ENCODE assay signal across 31 mouse cellular contexts in the genomic region with DNA sequence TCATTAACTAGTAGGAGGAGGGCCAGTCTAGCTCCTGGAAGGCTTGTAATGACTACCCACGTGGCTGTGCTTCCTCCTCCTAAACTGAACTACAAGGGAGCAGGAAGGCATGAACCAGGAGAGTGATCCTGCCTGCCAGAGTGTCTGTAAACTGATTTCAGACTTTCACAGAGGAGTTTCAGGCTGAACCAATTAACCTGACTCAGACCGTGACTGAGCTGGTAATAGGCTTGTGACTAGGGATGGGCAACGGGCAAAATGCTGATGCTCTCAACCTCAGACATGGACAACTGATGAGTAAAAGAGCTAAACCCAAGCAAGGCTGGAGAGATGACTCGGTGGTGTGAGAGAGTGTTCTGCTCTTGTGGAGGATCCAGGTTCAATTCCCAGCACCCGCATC. TPM values are rescaled to one million over a fixed set of nuclear protein-coding genes. Genes with fewer than 3 reads are reported as not detected.
A peak's percentile ranks its signal among the peaks of the same experiment; 100 is the strongest.
DNase-seq lines count a peak whose midpoint lies in the region; ATAC-seq and TF ChIP-seq lines count a peak whose summit lies in the region.
"Had no signal": no experiment of that assay in that cellular context is flagged by ENCODE, and none has a peak within 500 bp of the region (broad histone marks: within the 10 kb centered on the region; RNA-seq: fewer than 3 reads in every experiment).

No protein-coding gene starts in this region.

- H3K27me3 ChIP-seq in heart, embryonic 14.5 days (ENCODE audit: control insufficient read depth, insufficient read depth, low read length), result no peaks in the 10 kb centered on the region
- H3K27me3 ChIP-seq in kidney, postnatal 0 days (ENCODE audit: insufficient read depth, low read length), result no peaks in the 10 kb centered on the region
- H3K27me3 ChIP-seq: forebrain, embryonic 15.5 days; heart, embryonic 15.5 days; hindbrain, embryonic 15.5 days; neural tube, embryonic 12.5 days had no signal

- H3K9me3 ChIP-seq in heart, embryonic 14.5 days (ENCODE audit: control insufficient read depth, low read length), result no peaks in the 10 kb centered on the region
- H3K9me3 ChIP-seq in kidney, postnatal 0 days (replicated peaks; ENCODE audit: low read length), result no peaks in the 10 kb centered on the region
- H3K9me3 ChIP-seq: embryonic facial prominence, embryonic 12.5 days; forebrain, embryonic 15.5 days; heart, embryonic 15.5 days; hindbrain, embryonic 15.5 days; limb, embryonic 12.5 days; liver, embryonic 15.5 days; neural tube, embryonic 12.5 days; stomach, embryonic 15.5 days had no signal

- intact Hi-C loops in heart, postnatal 10 days (cut with DNase I), result no loop called here

- H3K4me3 ChIP-seq in heart, embryonic 14.5 days (ENCODE audit: control insufficient read depth in 1 of 2, insufficient read depth in 1 of 2, low read depth in 1 of 2, low read length in 2 of 2), result no peak overlapping the region
- no peak overlapping the region for H3K4me3 ChIP-seq in kidney, postnatal 0 days (replicated peaks; ENCODE audit: low read depth, low read length)
- H3K4me3 ChIP-seq: embryonic facial prominence, embryonic 12.5 days; forebrain, embryonic 15.5 days; heart, embryonic 15.5 days; hindbrain, embryonic 15.5 days; layer of hippocampus, adult 2 months; left cerebral cortex, adult 2 months; limb, embryonic 12.5 days; liver, embryonic 15.5 days; myocyte; neural tube, embryonic 12.5 days; stomach, embryonic 15.5 days had no signal

- WGBS in heart, embryonic 14.5 days, result 78% methylated on average over 5 of the region's 5 CpGs
- 57% methylated on average over 5 of the region's 5 CpGs for WGBS in kidney, postnatal 0 days

- H3K27ac ChIP-seq in heart, embryonic 14.5 days (replicated peaks in 1 of 2; ENCODE audit: control insufficient read depth in 1 of 2, insufficient read depth in 1 of 2, low read depth in 2 of 2, low read length in 2 of 2), result no peak overlapping the region
- peak overlapping the region; percentile 73; the same call in 1 of the 2 replicates for H3K27ac ChIP-seq in kidney, postnatal 0 days
- H3K27ac ChIP-seq: heart, embryonic 15.5 days; hindbrain, embryonic 15.5 days; layer of hippocampus, adult 2 months; left cerebral cortex, adult 2 months; limb, embryonic 12.5 days; liver, embryonic 15.5 days; macrophage; neural tube, embryonic 12.5 days; stomach, embryonic 15.5 days had no signal

- peaks cover 35 to 42% of the 10 kb centered on the region in 2 experiments for H3K4me1 ChIP-seq in heart, embryonic 14.5 days (ENCODE audit: control insufficient read depth in 2 of 2, insufficient read depth in 2 of 2, low read length in 2 of 2)
- H3K4me1 ChIP-seq in kidney, postnatal 0 days (replicated peaks; ENCODE audit: insufficient read depth, low read length), result peaks cover 29% of the 10 kb centered on the region

- H3K9ac ChIP-seq in heart, embryonic 14.5 days (ENCODE audit: low read length), result 0 out of 2 replicates have a peak overlapping the region, but pooled peaks have one; percentile 14
- H3K9ac ChIP-seq in kidney, postnatal 0 days (ENCODE audit: low read depth, low read length), result no peak overlapping the region
- H3K9ac ChIP-seq: forebrain, embryonic 15.5 days; heart, embryonic 15.5 days; hindbrain, embryonic 15.5 days; limb, embryonic 12.5 days; liver, embryonic 15.5 days; neural tube, embryonic 12.5 days; stomach, embryonic 15.5 days had no signal

- no peak overlapping the region for H3K4me2 ChIP-seq in heart, embryonic 14.5 days (ENCODE audit: low read length)
- no peak overlapping the region for H3K4me2 ChIP-seq in kidney, postnatal 0 days (ENCODE audit: low read length)
- H3K4me2 ChIP-seq: embryonic facial prominence, embryonic 12.5 days; forebrain, embryonic 15.5 days; heart, embryonic 15.5 days; hindbrain, embryonic 15.5 days; limb, embryonic 12.5 days; liver, embryonic 15.5 days; neural tube, embryonic 12.5 days; stomach, embryonic 15.5 days had no signal

- H3K36me3 ChIP-seq in heart, embryonic 14.5 days (ENCODE audit: control insufficient read depth, insufficient read depth, low read length), result peaks cover 22% of the 10 kb centered on the region; the same call in 1 of the 2 replicates
- peaks cover 12% of the 10 kb centered on the region; the same call in 1 of the 2 replicates for H3K36me3 ChIP-seq in kidney, postnatal 0 days (ENCODE audit: insufficient read depth, low read length)
- H3K36me3 ChIP-seq: embryonic facial prominence, embryonic 12.5 days; forebrain, embryonic 15.5 days; heart, embryonic 15.5 days; hindbrain, embryonic 15.5 days; liver, embryonic 15.5 days; neural tube, embryonic 12.5 days; stomach, embryonic 15.5 days had no signal

- no peak for ATAC-seq in heart, embryonic 14.5 days (ENCODE audit: insufficient number of reproducible peaks, insufficient read depth, low FRiP score, low read depth)
- no peak for ATAC-seq in kidney, postnatal 0 days (replicated peaks; ENCODE audit: low FRiP score, low read depth)
- ATAC-seq: CD4-positive, CD25-positive, alpha-beta regulatory T cell, adult 4 months; forebrain, embryonic 15.5 days had no signal

- no peak for DNase-seq in heart, postnatal 10 days
- no peak for DNase-seq in kidney, postnatal 0 days (ENCODE audit: low spot score)
- DNase-seq in kidney, adult 9 months, result no peak
- peak; percentile 16 for DNase-seq in retina, postnatal 1 day
- no peak for DNase-seq in retina, embryonic 14.5 days (ENCODE audit: low spot score)
- no peak for DNase-seq in right cerebral cortex, postnatal 14 days
- DNase-seq: adrenal gland, adult 8-10 months; cerebellum, adult 8-10 months; gastrocnemius, postnatal 10 days; heart, postnatal 36 days had no signal

- TF ChIP-seq CTCF in kidney, postnatal 0 days (IDR thresholded peaks at IDR 0.05; ENCODE audit: low read depth), result no peak

RNA-seq across cellular contexts. Expression of a gene that starts 7.6 kb away (rescaled TPM):
- 23.2 and 25.4 TPM in 2 replicates for polyA plus RNA-seq in heart, embryonic 14.5 days (2014; fragmentation: Nextera tagmentation; extraction: Ambion mirVana)
- total RNA-seq in heart, postnatal 10 days (2021), result 100 to 1,000 TPM; 127 to 130 TPM
- polyA plus RNA-seq in kidney, postnatal 0 days (2015; fragmentation: Nextera tagmentation; extraction: Ambion mirVana), result 24.2 and 24.4 TPM in 2 replicates

RNA-seq across cellular contexts. Expression of a gene that starts 40.2 kb away (rescaled TPM):
- polyA plus RNA-seq in heart, embryonic 14.5 days (2014; fragmentation: Nextera tagmentation; extraction: Ambion mirVana), result 126 and 131 TPM in 2 replicates
- 100 to 1,000 TPM; 103 to 114 TPM for total RNA-seq in heart, postnatal 10 days (2021)
- polyA plus RNA-seq in kidney, postnatal 0 days (2015; fragmentation: Nextera tagmentation; extraction: Ambion mirVana), result 135 and 149 TPM in 2 replicates

RNA-seq across cellular contexts. Expression of a gene that starts 40.3 kb away (rescaled TPM):
- 67.7 and 73.8 TPM in 2 replicates for polyA plus RNA-seq in heart, embryonic 14.5 days (2014; fragmentation: Nextera tagmentation; extraction: Ambion mirVana)
- 10 to 100 TPM; 42.6 to 50.5 TPM for total RNA-seq in heart, postnatal 10 days (2021)
- 98.3 and 109 TPM in 2 replicates for polyA plus RNA-seq in kidney, postnatal 0 days (2015; fragmentation: Nextera tagmentation; extraction: Ambion mirVana)

RNA-seq across cellular contexts. Expression of a gene that starts 54.4 kb away (rescaled TPM):
- polyA plus RNA-seq in heart, embryonic 14.5 days (2014; fragmentation: Nextera tagmentation; extraction: Ambion mirVana), result not detected in 2 replicates
- total RNA-seq in heart, postnatal 10 days (2021), result not detected
- polyA plus RNA-seq in kidney, postnatal 0 days (2015; fragmentation: Nextera tagmentation; extraction: Ambion mirVana), result 1.5 and 2.2 TPM in 2 replicates
- total RNA-seq: adrenal gland, adult 8-10 months; adrenal gland, postnatal 4 days; gastrocnemius, postnatal 10 days; granulocyte monocyte progenitor cell, adult 5-6 weeks; heart, postnatal 36 days; layer of hippocampus, postnatal 14 days; megakaryocyte-erythroid progenitor cell, adult 5-6 weeks; midbrain, postnatal 0 days had no signal
- polyA plus RNA-seq: CD4-positive, CD25-positive, alpha-beta regulatory T cell, adult 4 months; embryonic facial prominence, embryonic 12.5 days; forebrain, embryonic 15.5 days; heart, embryonic 15.5 days; hindbrain, embryonic 15.5 days; intestine, embryonic 14.5 days; limb, embryonic 12.5 days; liver, embryonic 15.5 days; lung, embryonic 16.5 days; macrophage; midbrain, postnatal 0 days; neural tube, embryonic 12.5 days had no signal
